Mouse (Mus musculus): ENCODE measurements at regions not wholly inside any gene's neighbourhood (a gene's known extent, or its start where the extent isn't known, plus 50 kb on each side); places are given as distances from the start of the nearest gene placed in this dataset. TPM values are rescaled to one million over a fixed set of nuclear protein-coding genes. Genes with fewer than 3 reads are reported as not detected.
A peak's percentile ranks its signal among the peaks of the same experiment; 100 is the strongest.

DNA sequence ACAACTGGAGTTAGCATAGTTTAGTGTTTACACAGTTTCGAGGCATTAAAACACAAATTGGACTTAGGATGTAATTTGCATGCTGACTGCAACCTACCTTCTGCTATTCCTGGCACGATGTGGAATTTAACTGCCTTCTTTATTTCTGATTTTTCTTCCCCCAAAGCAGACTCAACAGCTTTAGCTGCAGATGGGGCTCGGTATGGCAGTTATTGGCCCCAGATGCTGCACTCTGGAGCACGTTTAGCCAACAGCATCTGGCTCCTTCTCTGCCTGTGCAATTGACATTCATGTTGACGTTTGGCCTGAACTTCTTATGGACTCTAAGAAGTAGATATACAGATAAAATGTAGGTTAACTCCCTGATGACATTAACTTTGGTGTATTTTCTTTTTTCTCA, 625.8 kb upstream of the Gm597 start:
- Histone ChIP-seq H3K27ac (replicated peaks; ENCODE audit: low read depth, low read length) (no peak overlapping the region), H3K9ac (ENCODE audit: low read length) (no peak overlapping the region), H3K9me3 (ENCODE audit: control insufficient read depth, low read length) (no peaks in the 10 kb centered on the region), H3K36me3 (ENCODE audit: control insufficient read depth, insufficient read depth, low read length) (no peaks in the 10 kb centered on the region), H3K27me3 (ENCODE audit: control insufficient read depth, insufficient read depth, low read length) (no peaks in the 10 kb centered on the region), H3K4me2 (ENCODE audit: low read depth, severe bottlenecking) (no peak overlapping the region), H3K4me3 (ENCODE audit: low read depth, low read length) (no peak overlapping the region), H3K4me1 (ENCODE audit: control insufficient read depth, insufficient read depth, low read length) (no peaks in the 10 kb centered on the region)
- no peak for ATAC-seq (ENCODE audit: insufficient number of reproducible peaks, low FRiP score, low TSS enrichment, low read depth)
- peak; percentile 25 for DNase-seq (ENCODE audit: low spot score)
- WGBS: 47% methylated on average over 5 of the region's 5 CpGs

DNA sequence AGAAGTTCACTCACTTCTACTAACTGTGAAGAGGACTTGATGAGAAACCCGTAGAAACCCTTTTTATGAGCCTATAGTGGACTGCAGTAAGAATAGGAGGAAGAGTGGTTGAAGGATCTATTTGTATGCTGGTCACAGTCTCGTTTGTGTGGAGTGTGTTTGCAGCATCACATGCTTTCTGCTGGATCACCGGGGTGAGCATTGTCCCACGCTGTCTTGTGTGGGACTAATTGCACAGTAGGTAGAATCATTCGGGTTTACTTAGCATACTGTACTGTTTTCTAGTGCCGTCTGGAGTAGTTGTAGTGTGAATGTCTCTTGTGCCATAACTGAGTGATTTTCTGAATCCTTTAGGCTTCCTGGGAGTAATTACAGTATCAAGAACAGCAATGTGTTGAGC, 624.1 kb upstream of the Gm597 start:
- WGBS: 90% methylated on average over 6 of the region's 6 CpGs
- H3K27ac ChIP-seq (replicated peaks; ENCODE audit: low read depth, low read length): no peak overlapping the region
- DNase-seq (ENCODE audit: low spot score) (no peak), ATAC-seq (ENCODE audit: insufficient number of reproducible peaks, low FRiP score, low TSS enrichment, low read depth) (no peak)
- no peak overlapping the region for H3K4me3 ChIP-seq (ENCODE audit: low read depth, low read length)
- H3K4me1 ChIP-seq (ENCODE audit: control insufficient read depth, insufficient read depth, low read length): no peaks in the 10 kb centered on the region
- no peak overlapping the region for H3K4me2 ChIP-seq (ENCODE audit: low read depth, severe bottlenecking)
- no peaks in the 10 kb centered on the region for H3K36me3 ChIP-seq (ENCODE audit: control insufficient read depth, insufficient read depth, low read length)
- no peaks in the 10 kb centered on the region for H3K27me3 ChIP-seq (ENCODE audit: control insufficient read depth, insufficient read depth, low read length)
- no peak overlapping the region for H3K9ac ChIP-seq (ENCODE audit: low read length)
- H3K9me3 ChIP-seq (ENCODE audit: control insufficient read depth, low read length): no peaks in the 10 kb centered on the region

DNA sequence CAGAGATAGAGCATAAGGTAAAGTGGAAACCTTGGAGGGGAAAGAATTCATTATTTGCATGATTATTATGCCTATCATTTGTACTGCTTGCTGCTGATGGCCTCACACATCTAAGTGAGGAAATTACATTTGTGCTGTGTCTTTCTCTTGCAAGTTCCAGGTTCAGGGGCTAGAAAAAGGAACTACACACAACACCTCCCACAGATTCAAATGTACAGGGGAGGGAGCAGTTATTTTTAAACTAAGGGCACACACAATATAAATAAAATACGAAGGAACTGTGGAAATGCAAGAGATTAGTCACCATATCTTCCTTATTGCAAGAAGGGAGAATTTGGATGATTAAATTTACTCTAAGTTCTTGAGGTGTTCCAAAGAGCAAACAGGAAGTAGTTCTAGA, 583.7 kb upstream of the Gm597 start:
- 59% methylated on average over 1 of the region's 1 CpGs for WGBS
- Histone ChIP-seq H3K36me3 (ENCODE audit: control insufficient read depth, insufficient read depth, low read length) (no peaks in the 10 kb centered on the region), H3K9me3 (ENCODE audit: control insufficient read depth, low read length) (no peaks in the 10 kb centered on the region), H3K4me2 (ENCODE audit: low read depth, severe bottlenecking) (no peak overlapping the region), H3K4me3 (ENCODE audit: low read depth, low read length) (no peak overlapping the region), H3K9ac (ENCODE audit: low read length) (no peak overlapping the region), H3K27ac (replicated peaks; ENCODE audit: low read depth, low read length) (no peak overlapping the region), H3K4me1 (ENCODE audit: control insufficient read depth, insufficient read depth, low read length) (no peaks in the 10 kb centered on the region), H3K27me3 (ENCODE audit: control insufficient read depth, insufficient read depth, low read length) (no peaks in the 10 kb centered on the region)
- ATAC-seq (ENCODE audit: insufficient number of reproducible peaks, low FRiP score, low TSS enrichment, low read depth): no peak
- DNase-seq (ENCODE audit: low spot score): no peak

DNA sequence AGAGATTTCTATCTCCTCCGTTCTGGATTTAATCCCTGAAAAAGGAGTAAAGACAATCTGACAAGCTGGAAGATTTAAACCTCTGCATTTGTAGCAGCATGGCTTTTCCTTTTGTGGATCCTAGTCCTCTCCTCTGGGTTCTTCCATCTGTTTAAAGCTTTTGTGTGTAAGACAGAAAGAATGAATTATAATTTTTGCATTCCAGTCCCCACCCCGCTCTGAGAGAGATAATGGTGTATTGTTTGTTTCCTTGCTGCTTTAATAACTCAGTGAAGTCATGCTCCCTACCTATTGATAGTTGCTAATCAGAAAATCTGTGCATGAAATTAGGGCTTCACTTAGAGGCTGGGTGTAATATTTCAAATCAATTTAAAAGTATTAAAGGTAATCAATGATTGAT, 561.5 kb upstream of the Gm597 start:
- 69% methylated on average over 2 of the region's 2 CpGs for WGBS

DNA sequence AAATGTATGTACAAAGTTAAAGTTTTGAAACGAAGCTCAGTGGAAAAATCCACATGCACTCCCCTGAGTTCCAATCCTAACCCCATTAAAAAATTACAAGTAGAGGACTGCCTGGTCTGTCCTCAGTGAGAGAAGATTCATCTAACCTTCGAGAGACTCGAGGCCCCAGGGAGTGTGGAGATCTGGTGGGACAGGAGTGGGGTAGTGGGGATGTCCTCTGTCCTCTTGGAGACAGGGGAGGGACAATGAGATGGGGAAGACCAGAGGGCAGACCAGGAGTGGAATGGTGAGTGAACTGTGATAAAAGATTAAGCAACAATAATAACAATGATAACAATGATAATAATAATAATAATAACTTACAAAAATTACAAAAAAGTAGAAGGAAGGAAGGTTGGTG, 560.9 kb upstream of the Gm597 start:
- DNase-seq (ENCODE audit: low spot score) (no peak), ATAC-seq (ENCODE audit: insufficient number of reproducible peaks, low FRiP score, low TSS enrichment, low read depth) (no peak)
- H3K9ac ChIP-seq (ENCODE audit: low read length): no peak overlapping the region
- no peaks in the 10 kb centered on the region for H3K9me3 ChIP-seq (ENCODE audit: control insufficient read depth, low read length)
- H3K27ac ChIP-seq (replicated peaks; ENCODE audit: low read depth, low read length): no peak overlapping the region
- 77% methylated on average over 3 of the region's 3 CpGs for WGBS
- no peaks in the 10 kb centered on the region for H3K36me3 ChIP-seq (ENCODE audit: control insufficient read depth, insufficient read depth, low read length)
- no peak overlapping the region for H3K4me2 ChIP-seq (ENCODE audit: low read depth, severe bottlenecking)
- H3K4me1 ChIP-seq (ENCODE audit: control insufficient read depth, insufficient read depth, low read length): no peaks in the 10 kb centered on the region
- no peak overlapping the region for H3K4me3 ChIP-seq (ENCODE audit: low read depth, low read length)
- H3K27me3 ChIP-seq (ENCODE audit: control insufficient read depth, insufficient read depth, low read length): no peaks in the 10 kb centered on the region

More for the DNA sequence above, 561.5 kb upstream of the Gm597 start:
- no peak overlapping the region for H3K27ac ChIP-seq (replicated peaks; ENCODE audit: low read depth, low read length)
- no peak overlapping the region for H3K4me2 ChIP-seq (ENCODE audit: low read depth, severe bottlenecking)
- no peak for ATAC-seq (ENCODE audit: insufficient number of reproducible peaks, low FRiP score, low TSS enrichment, low read depth)
- H3K4me3 ChIP-seq (ENCODE audit: low read depth, low read length): no peak overlapping the region
- no peaks in the 10 kb centered on the region for H3K9me3 ChIP-seq (ENCODE audit: control insufficient read depth, low read length)
- no peak overlapping the region for H3K9ac ChIP-seq (ENCODE audit: low read length)
- no peaks in the 10 kb centered on the region for H3K4me1 ChIP-seq (ENCODE audit: control insufficient read depth, insufficient read depth, low read length)
- no peaks in the 10 kb centered on the region for H3K36me3 ChIP-seq (ENCODE audit: control insufficient read depth, insufficient read depth, low read length)
- DNase-seq (ENCODE audit: low spot score): no peak
- H3K27me3 ChIP-seq (ENCODE audit: control insufficient read depth, insufficient read depth, low read length): no peaks in the 10 kb centered on the region

DNA sequence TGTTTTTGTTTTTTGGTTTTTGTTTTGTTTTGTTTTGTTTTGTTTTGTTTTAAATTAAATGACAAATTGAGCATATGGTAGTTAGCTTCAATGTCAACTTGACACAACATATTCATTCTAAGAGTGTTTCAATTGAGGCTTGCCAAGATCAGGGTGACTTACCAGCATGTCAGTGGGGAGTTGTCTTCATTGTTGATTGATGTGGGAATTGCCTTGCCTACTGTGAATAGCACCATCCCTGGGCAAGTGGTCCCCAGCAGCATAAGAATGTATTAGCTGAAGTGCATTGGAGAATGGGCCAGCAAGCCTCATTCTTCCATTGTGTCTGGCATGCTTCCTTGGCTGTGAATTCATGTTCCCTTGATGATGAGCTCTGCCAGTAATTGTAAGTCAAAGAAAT, 548.9 kb upstream of the Gm597 start:
- Histone ChIP-seq H3K4me1 (ENCODE audit: control insufficient read depth, insufficient read depth, low read length) (no peaks in the 10 kb centered on the region), H3K4me3 (ENCODE audit: low read depth, low read length) (no peak overlapping the region), H3K27ac (replicated peaks; ENCODE audit: low read depth, low read length) (no peak overlapping the region), H3K27me3 (ENCODE audit: control insufficient read depth, insufficient read depth, low read length) (no peaks in the 10 kb centered on the region), H3K9me3 (ENCODE audit: control insufficient read depth, low read length) (no peaks in the 10 kb centered on the region), H3K9ac (ENCODE audit: low read length) (no peak overlapping the region), H3K36me3 (ENCODE audit: control insufficient read depth, insufficient read depth, low read length) (no peaks in the 10 kb centered on the region), H3K4me2 (ENCODE audit: low read depth, severe bottlenecking) (no peak overlapping the region)
- ATAC-seq (ENCODE audit: insufficient number of reproducible peaks, low FRiP score, low TSS enrichment, low read depth) (no peak), DNase-seq (ENCODE audit: low spot score) (no peak)

Small RNA genes in the stretch of these regions (microRNA-seq; reads per million reads assigned to microRNA genes)
- not detected for gene Gm23785

Data from limb, embryonic 11.5 days (tissue).